Mouse (Mus musculus) limb, embryonic 12.5 days (tissue): ENCODE data around the gene Selplg. TPM values are rescaled to one million over a fixed set of nuclear protein-coding genes. Genes with fewer than 3 reads are reported as not detected.

Source experiments
- polyA plus RNA-seq: library from polyadenylated mRNA; unstranded; fragments of >200 nt; fragmentation: Nextera tagmentation; extraction: Ambion mirVana; gene quantifications from 2 replicates; pipeline ENCODE4 v1.2.1, GENCODE M21; 2016

Gene Selplg
- polyA plus RNA-seq, 1 experiment from 2014 or later: 1.8 TPM

Other genes starting within 250 kb of the Selplg start
- gene Cmklr1, start 182.2 kb downstream of the Selplg start, polyA plus RNA-seq: 3.2 and 4.4 TPM in 2 replicates
- not detected in 2 replicates for gene 1700069L16Rik, start 107.9 kb downstream of the Selplg start, polyA plus RNA-seq
- 3.8 and 5.0 TPM in 2 replicates for gene Ficd, start 96.8 kb downstream of the Selplg start, polyA plus RNA-seq
- gene Sart3, start 60.1 kb downstream of the Selplg start, polyA plus RNA-seq: 87.9 and 91.5 TPM in 2 replicates
- 117 and 128 TPM in 2 replicates for gene Iscu, start 59.9 kb downstream of the Selplg start, polyA plus RNA-seq
- gene Tmem119, start 32.1 kb downstream of the Selplg start, polyA plus RNA-seq: 236 and 242 TPM in 2 replicates
- 91.1 and 99.4 TPM in 2 replicates for gene Coro1c, start 76.1 kb upstream of the Selplg start, polyA plus RNA-seq
- 16.6 and 17.3 TPM in 2 replicates for gene Ssh1, start 161.2 kb upstream of the Selplg start, polyA plus RNA-seq
- not detected in 2 replicates for gene Dao, start 171.1 kb upstream of the Selplg start, polyA plus RNA-seq
- 14.0 and 15.5 TPM in 2 replicates for gene Usp30, start 232.8 kb upstream of the Selplg start, polyA plus RNA-seq